Mouse (Mus musculus) CH12.LX (cell line): ENCODE results near the gene Cmtm8. TPM values are rescaled to one million over a fixed set of nuclear protein-coding genes. Genes with fewer than 3 reads are reported as not detected.

Experiments used
- DNase-seq: peaks from one replicate; pipeline ENCODE4 v3.0.0-alpha.2; 2013; ENCODE audit errors: extremely low read depth
- H3K27ac ChIP-seq: 2 replicates; pipeline ENCODE4 v1.5.1; 2012; ENCODE audit warnings: low read depth, mild to moderate bottlenecking, control low read depth, moderate library complexity; ENCODE audit not compliant: insufficient read depth
- H3K27me3 ChIP-seq: replicated peaks from 2 replicates; pipeline ENCODE3; 2012; ENCODE audit warnings: inconsistent platforms
- H3K36me3 ChIP-seq, 2 experiments: replicated peaks in 1 of 2; 2 replicates each; pipeline versions ENCODE3 to v1.6.1; 2012; ENCODE audit warnings: inconsistent platforms in 1 of 2, low read length in 1 of 2, mild to moderate bottlenecking in 1 of 2, mixed read lengths in 1 of 2, moderate library complexity in 1 of 2; ENCODE audit not compliant: control insufficient read depth in 1 of 2, insufficient read depth in 1 of 2
- H3K4me1 ChIP-seq, 2 experiments: 2 replicates each; pipeline ENCODE4 v1.6.1; 2012; ENCODE audit warnings: inconsistent platforms in 1 of 2, moderate library complexity in 1 of 2; ENCODE audit not compliant: insufficient read depth in 2 of 2, control insufficient read depth in 1 of 2
- H3K4me2 ChIP-seq: 2 replicates; pipeline ENCODE4 v1.6.1; 2012; ENCODE audit warnings: low read depth, mild to moderate bottlenecking, control low read depth; ENCODE audit not compliant: poor library complexity, insufficient read depth, severe bottlenecking
- H3K4me3 ChIP-seq, 3 experiments: fragments of 150-350 bp in 1 of 3; sonication (generic) in 1 of 3; replicated peaks in 1 of 3; 2 replicates each; pipeline versions ENCODE3 to v1.5.1; 2011 to 2012; ENCODE audit warnings: low read depth in 2 of 3, low read length in 2 of 3, mild to moderate bottlenecking in 2 of 3, moderate library complexity in 2 of 3, control low read depth in 1 of 3, improper control_type of control experiment in 1 of 3, inconsistent platforms in 1 of 3, mixed read lengths in 1 of 3; ENCODE audit not compliant: poor library complexity in 1 of 3
- H3K79me2 ChIP-seq: replicated peaks from 2 replicates; pipeline ENCODE4 v1.6.1; 2012; ENCODE audit warnings: mild to moderate bottlenecking, moderate library complexity; ENCODE audit not compliant: control insufficient read depth, poor library complexity, insufficient read depth, severe bottlenecking; ENCODE audit errors: extremely low read depth
- H3K9ac ChIP-seq: 2 replicates; pipeline ENCODE4 v1.6.1; 2012; ENCODE audit warnings: low read depth, mild to moderate bottlenecking, control low read depth, moderate library complexity; ENCODE audit not compliant: insufficient read depth
- H3K9me3 ChIP-seq: replicated peaks from 2 replicates; pipeline ENCODE3; 2012; ENCODE audit warnings: low read length, inconsistent platforms, mixed read lengths
- BHLHE40 ChIP-seq: IDR thresholded peaks from 2 replicates; pipeline ENCODE4 v1.6.1; 2011; ENCODE audit warnings: mild to moderate bottlenecking, low read depth, low read length, improper control_type of control experiment
- CHD2 ChIP-seq: IDR thresholded peaks from 2 replicates; pipeline ENCODE4 v1.6.1; 2011; ENCODE audit warnings: low read length, improper control_type of control experiment
- ETS1 ChIP-seq: conservative IDR thresholded peaks from 2 replicates; pipeline ENCODE4 v1.6.1; 2012; ENCODE audit warnings: low read depth, mild to moderate bottlenecking, inconsistent platforms, low read length, improper control_type of control experiment, moderate library complexity
- GABPA ChIP-seq: IDR thresholded peaks from 2 replicates; pipeline ENCODE4 v1.6.1; 2012; ENCODE audit warnings: low read depth, low read length, improper control_type of control experiment, inconsistent platforms; ENCODE audit not compliant: insufficient replicate concordance
- KAT2A ChIP-seq: IDR thresholded peaks from 2 replicates; pipeline ENCODE4 v1.6.1; 2012; ENCODE audit warnings: low read length, improper control_type of control experiment, inconsistent platforms; ENCODE audit not compliant: insufficient replicate concordance
- MAFK ChIP-seq: IDR thresholded peaks from 2 replicates; pipeline ENCODE4 v1.6.1; 2011; ENCODE audit warnings: low read length, improper control_type of control experiment; ENCODE audit not compliant: insufficient replicate concordance
- MAX ChIP-seq: IDR thresholded peaks from 2 replicates; pipeline ENCODE4 v1.6.1; 2011; ENCODE audit warnings: low read length, improper control_type of control experiment
- MAZ ChIP-seq: IDR thresholded peaks from 2 replicates; pipeline ENCODE4 v1.6.1; 2012; ENCODE audit warnings: low read depth, mild to moderate bottlenecking, inconsistent platforms, low read length, improper control_type of control experiment, moderate library complexity
- MEF2A ChIP-seq: IDR thresholded peaks from 2 replicates; pipeline ENCODE4 v1.6.1; 2014; ENCODE audit warnings: low read depth, mild to moderate bottlenecking, inconsistent platforms, low read length, improper control_type of control experiment, borderline replicate concordance
- MXI1 ChIP-seq: IDR thresholded peaks from 2 replicates; pipeline ENCODE4 v1.6.1; 2011; ENCODE audit warnings: mild to moderate bottlenecking, low read depth, low read length, improper control_type of control experiment
- NELFE ChIP-seq: IDR thresholded peaks from 2 replicates; pipeline ENCODE4 v1.6.1; 2011; ENCODE audit warnings: low read depth, low read length, improper control_type of control experiment
- POLR2A ChIP-seq: IDR thresholded peaks from 2 replicates; pipeline ENCODE4 v1.6.1; 2011; ENCODE audit warnings: low read depth, mild to moderate bottlenecking, improper control_type of control experiment, low read length
- RAD21 ChIP-seq: IDR thresholded peaks from 2 replicates; pipeline ENCODE4 v1.6.1; 2011; ENCODE audit warnings: low read depth, mild to moderate bottlenecking, low read length, improper control_type of control experiment, moderate library complexity
- SIN3A ChIP-seq: IDR thresholded peaks from 2 replicates; pipeline ENCODE4 v1.6.1; 2012; ENCODE audit warnings: low read length, improper control_type of control experiment, inconsistent platforms
- SMC3 ChIP-seq: IDR thresholded peaks from 2 replicates; pipeline ENCODE4 v1.6.1; 2011; ENCODE audit warnings: low read depth, low read length, improper control_type of control experiment
- TBP ChIP-seq: conservative IDR thresholded peaks from 2 replicates; pipeline ENCODE4 v1.6.1; 2011; ENCODE audit warnings: low read depth, low read length, improper control_type of control experiment
- TCF12 ChIP-seq: IDR thresholded peaks from 2 replicates; pipeline ENCODE4 v1.6.1; 2014; ENCODE audit warnings: low read depth, mild to moderate bottlenecking, inconsistent platforms, low read length, improper control_type of control experiment
- USF1 ChIP-seq: IDR thresholded peaks from 2 replicates; pipeline ENCODE4 v1.6.1; 2014; ENCODE audit warnings: low read depth, mild to moderate bottlenecking, inconsistent platforms, low read length, improper control_type of control experiment
- ZC3H11A ChIP-seq: IDR thresholded peaks from 2 replicates; pipeline ENCODE4 v1.6.1; 2012; ENCODE audit warnings: low read depth, mild to moderate bottlenecking, inconsistent platforms, low read length, improper control_type of control experiment
- ZKSCAN1 ChIP-seq: IDR thresholded peaks from 2 replicates; pipeline ENCODE4 v1.6.1; 2012; ENCODE audit warnings: low read depth, inconsistent platforms, low read length, improper control_type of control experiment, borderline replicate concordance
- ZNF384 ChIP-seq: IDR thresholded peaks from 2 replicates; pipeline ENCODE4 v1.6.1; 2012; ENCODE audit warnings: low read depth, low read length, improper control_type of control experiment, inconsistent platforms
- dilution Hi-C: fragments of 300-500 bp; cut with MboI; formaldehyde crosslinking; loops from 2 replicates; pipeline ENCODE4 v1.14.3; 2020; ENCODE audit warnings: low sequenced_read_pairs; ENCODE audit not compliant: extremely low pct_unique_long_range_greater_than_20kb, extremely low pct_ligation_motif_present
- in situ Hi-C: fragments of 300-500 bp; cut with MboI; formaldehyde crosslinking; loops from 3 replicates; pipeline ENCODE4 v1.14.3; 2019; ENCODE audit warnings: low sequenced_read_pairs, low pct_ligation_motif_present, low pct_unique_long_range_greater_than_20kb, mixed read lengths
- polyA plus RNA-seq: library from polyadenylated mRNA; unstranded; fragments of >175 nt; gene quantifications from 2 replicates; pipeline ENCODE4 v1.2.1, GENCODE M21; 2012; ENCODE audit warnings: low read depth; ENCODE audit not compliant: insufficient read length
- total RNA-seq, 2 experiments: library from RNA; depleted of rRNA; stranded (reverse); fragments of 300-350 nt in 1 of 2; fragments of >200 nt in 1 of 2; gene quantifications; 2 replicates each; pipeline ENCODE4 v1.2.3; 2012 to 2014

Cmtm8 gene
- total and polyA plus RNA-seq, 3 experiments, result 1.6 to 4.1 (median 2.7) TPM

GRCm38 (mm10) chr9:114801301-114801700, 42.7 kb downstream of the Cmtm8 start:
- Histone ChIP-seq H3K27ac (no peak overlapping the region), H3K9me3 (peaks cover 3% of the 10 kb centered on the region), H3K9ac (no peak overlapping the region), H3K4me3 (no peak overlapping the region), H3K4me2 (no peak overlapping the region)
- dilution Hi-C loops, result no loop called here
- TF ChIP-seq CHD2 (no peak), MXI1 (no peak), BHLHE40 (no peak), TBP (no peak), USF1 (no peak), TCF12 (no peak), MEF2A (no peak), NELFE (no peak), ZKSCAN1 (no peak), ZC3H11A (no peak), GABPA (no peak), MAFK (no peak), MAX (no peak), ETS1 (no peak), SMC3 (no peak), KAT2A (no peak), RAD21 (no peak), SIN3A (no peak), MAZ (no peak), ZNF384 (no peak)
- TF ChIP-seq, all 38 proteins: peak for 0
- H3K27me3 ChIP-seq, result no peaks in the 10 kb centered on the region
- in situ Hi-C loops, result no loop called here
- no peaks in the 10 kb centered on the region for H3K36me3 ChIP-seq
- no peaks in the 10 kb centered on the region for H3K79me2 ChIP-seq
- DNase-seq, result no peak
- peaks cover 0 to 4% of the 10 kb centered on the region in 2 experiments; a peak in 1 of 4 replicates for H3K4me1 ChIP-seq

DNA sequence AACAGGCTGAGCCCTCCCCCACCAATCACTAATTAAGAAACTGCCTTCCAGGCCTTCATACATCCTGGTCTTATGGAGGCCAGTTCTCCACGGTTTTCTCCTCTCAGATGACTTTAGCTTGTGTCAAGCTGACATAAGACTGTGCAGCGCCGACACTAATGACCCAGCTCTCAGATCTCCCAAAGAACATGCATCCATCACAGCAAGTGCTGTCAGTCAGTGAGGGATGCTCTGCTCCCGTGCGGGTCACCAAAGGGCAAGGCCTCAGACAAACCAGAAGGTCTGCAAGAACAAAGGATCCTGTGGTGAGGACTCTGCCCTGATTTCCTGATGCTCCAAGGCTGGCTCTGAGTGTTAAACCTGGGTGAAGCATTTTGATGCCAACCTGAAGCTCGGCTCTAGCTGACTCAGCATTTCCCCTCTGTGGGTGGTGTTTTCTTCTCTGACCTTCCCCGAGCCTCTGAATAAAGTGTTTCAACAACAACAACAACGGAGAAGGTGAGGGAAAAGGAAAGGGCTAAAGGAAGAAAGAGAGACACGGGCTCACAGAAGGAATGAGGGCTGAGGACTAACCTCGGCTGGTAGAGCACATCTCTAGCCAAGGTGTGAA, 44.4 kb downstream of the Cmtm8 start:
- TF ChIP-seq MAFK (peak; percentile 83), POLR2A (no peak)
- no peak overlapping the region for H3K27ac ChIP-seq
- H3K9ac ChIP-seq, result no peak overlapping the region
- no peaks in the 10 kb centered on the region for H3K27me3 ChIP-seq
- H3K4me2 ChIP-seq, result no peak overlapping the region
- no peaks in the 10 kb centered on the region for H3K36me3 ChIP-seq
- DNase-seq, result no peak
- no peaks in the 10 kb centered on the region for H3K79me2 ChIP-seq
- in situ Hi-C loops, result loop anchor here (10.0 kb wide), 1 partner anchor 125 kb away; no protein-coding TSS in a partner anchor
- H3K4me3 ChIP-seq, result no peak overlapping the region
- peaks cover 3% of the 10 kb centered on the region for H3K9me3 ChIP-seq
- H3K4me1 ChIP-seq, result peaks cover 0 to 4% of the 10 kb centered on the region in 2 experiments; a peak in 1 of 4 replicates
- dilution Hi-C loops, result no loop called here
